Mouse (Mus musculus): ENCODE results near the gene Akap5. TPM values are rescaled to one million over a fixed set of nuclear protein-coding genes. Genes with fewer than 3 reads are reported as not detected.

The Akap5 gene
- total RNA-seq (2014; rRNA removed; ENCODE audit: low replicate concordance) (0.50 and 3.7 TPM in 2 replicates), polyA plus RNA-seq (2015; fragmentation: Nextera tagmentation; extraction: Ambion mirVana) (1.1 TPM in 2 replicates)

DNA sequence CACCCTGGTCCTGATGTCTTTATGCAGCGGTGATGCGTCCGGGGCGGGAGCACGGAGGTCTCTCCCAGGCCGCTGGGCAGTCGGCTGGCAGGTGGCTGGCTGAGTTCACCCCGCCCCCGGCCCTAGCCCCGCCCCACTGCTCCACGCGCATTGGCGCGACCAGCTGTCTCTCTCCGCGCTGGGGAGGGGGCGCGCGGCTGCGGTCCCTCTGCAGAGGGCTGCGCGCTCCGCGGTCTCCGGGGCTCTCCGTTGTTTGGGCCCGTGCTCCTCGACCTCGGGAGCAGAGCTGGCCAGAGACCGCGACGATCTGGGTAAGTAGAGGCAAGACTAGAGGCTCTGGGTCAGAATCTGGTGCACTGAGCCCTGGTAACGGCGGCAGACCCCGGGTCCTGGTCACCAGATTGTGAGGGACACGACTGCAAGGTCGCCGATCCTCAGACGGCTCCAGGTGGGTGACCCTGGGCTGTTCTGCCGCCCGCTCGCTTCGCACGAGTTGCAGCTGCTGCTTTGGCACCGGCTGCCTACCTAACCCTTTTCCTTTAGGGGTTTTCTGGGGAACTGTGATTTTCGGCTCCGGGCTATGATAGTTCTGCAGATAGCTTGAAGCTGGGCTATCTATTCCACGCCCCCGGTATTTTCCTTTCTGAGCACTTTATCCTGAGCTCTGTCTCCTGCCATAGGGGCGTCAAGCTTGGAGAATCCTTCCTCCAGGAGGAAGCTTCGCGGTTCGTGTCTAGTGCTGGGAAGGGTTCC lies at the start of gene Akap5:
Gene Akap5, plus strand, starts transcription at position 213 of the 753 bp plus-strand sequence.
- DNase-seq (ENCODE audit: low spot score) (peak; percentile 31), ATAC-seq (ENCODE audit: insufficient read depth, low read depth) (peak; percentile 91)
- H3K27me3 ChIP-seq (ENCODE audit: control insufficient read depth, insufficient read depth, low read length): no peaks in the 10 kb centered on the region
- H3K36me3 ChIP-seq (replicated peaks; ENCODE audit: control insufficient read depth, insufficient read depth, low read length): peaks cover 13% of the 10 kb centered on the region; the same call in 1 of the 2 replicates
- peak within 1 kb of the TSS; percentile 52 for H3K9ac ChIP-seq (replicated peaks; ENCODE audit: low read depth, low read length)
- H3K27ac ChIP-seq (ENCODE audit: low read depth): no peak within 1 kb of the TSS
- H3K9me3 ChIP-seq (replicated peaks; ENCODE audit: control insufficient read depth, low read length): no peaks in the 10 kb centered on the region
- peaks cover 11% of the 10 kb centered on the region; the same call in 1 of the 2 replicates for H3K4me1 ChIP-seq (ENCODE audit: control insufficient read depth, insufficient read depth)
- peak within 1 kb of the TSS; percentile 71 for H3K4me3 ChIP-seq (ENCODE audit: low read depth, low read length)
- peak within 1 kb of the TSS; percentile 97 for H3K4me2 ChIP-seq (ENCODE audit: low read depth, low read length)
- WGBS: 2% methylated on average over 52 of the region's 53 CpGs
- TF ChIP-seq EP300 (IDR thresholded peaks at IDR 0.05; ENCODE audit: low read depth) (no peak), CTCF (IDR thresholded peaks at IDR 0.05; ENCODE audit: low read depth) (no peak)

DNA sequence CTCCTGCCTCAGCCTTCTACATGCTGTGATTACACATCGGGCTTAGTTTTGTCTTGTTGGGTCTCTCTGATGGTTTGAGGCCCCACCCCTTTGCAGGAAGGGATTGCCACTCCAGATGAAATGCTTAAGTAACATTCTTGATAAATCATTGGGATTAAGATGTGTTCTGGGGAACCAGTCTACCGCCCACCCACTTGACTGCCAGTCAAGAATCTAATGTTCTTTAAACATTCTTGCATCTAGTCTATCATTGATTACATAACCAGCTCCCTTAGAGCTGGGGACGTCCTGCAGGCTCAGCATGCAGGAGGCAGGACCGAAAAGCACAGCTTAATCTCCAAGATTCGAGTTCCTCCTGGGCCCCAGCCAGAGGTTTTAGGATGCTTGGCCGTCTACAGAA lies 46.5 kb upstream of the Akap5 start:
- Histone ChIP-seq H3K27me3 (ENCODE audit: control insufficient read depth, insufficient read depth, low read length) (no peaks in the 10 kb centered on the region), H3K4me2 (ENCODE audit: low read depth, low read length) (no peak overlapping the region), H3K9me3 (replicated peaks; ENCODE audit: control insufficient read depth, low read length) (no peaks in the 10 kb centered on the region), H3K4me1 (ENCODE audit: control insufficient read depth, insufficient read depth) (no peaks in the 10 kb centered on the region), H3K36me3 (replicated peaks; ENCODE audit: control insufficient read depth, insufficient read depth, low read length) (peaks cover 42% of the 10 kb centered on the region), H3K9ac (replicated peaks; ENCODE audit: low read depth, low read length) (no peak overlapping the region), H3K4me3 (ENCODE audit: low read depth, low read length) (no peak overlapping the region), H3K27ac (ENCODE audit: low read depth) (no peak overlapping the region)
- DNase-seq (ENCODE audit: low spot score): no peak
- no peak for ATAC-seq (ENCODE audit: insufficient read depth, low read depth)
- TF ChIP-seq EP300 (IDR thresholded peaks at IDR 0.05; ENCODE audit: low read depth) (no peak), CTCF (IDR thresholded peaks at IDR 0.05; ENCODE audit: low read depth) (no peak)
- WGBS: 70% methylated on average over 6 of the region's 6 CpGs

DNA sequence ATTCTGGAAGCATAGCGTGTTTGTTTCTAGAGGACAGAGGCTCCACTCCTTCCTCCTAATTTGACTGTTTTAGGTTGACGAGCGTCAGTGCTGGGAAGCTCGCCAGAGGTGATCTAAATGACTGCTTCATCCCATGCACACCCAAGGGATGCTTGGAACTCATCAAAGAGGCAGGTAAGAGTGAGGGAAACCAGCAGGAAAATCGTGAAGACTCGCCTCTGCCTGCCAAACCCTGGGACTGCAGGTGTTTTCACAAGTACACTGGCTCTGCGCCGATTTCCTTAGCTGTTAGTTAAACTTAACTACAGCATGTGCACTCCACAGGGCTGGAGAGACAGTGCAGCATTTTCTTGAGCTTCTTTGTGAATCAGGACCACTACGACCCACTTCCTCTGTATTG lies 44.1 kb upstream of the Akap5 start:
- Histone ChIP-seq H3K9ac (replicated peaks; ENCODE audit: low read depth, low read length) (no peak overlapping the region), H3K4me1 (ENCODE audit: control insufficient read depth, insufficient read depth) (no peaks in the 10 kb centered on the region), H3K4me3 (ENCODE audit: low read depth, low read length) (no peak overlapping the region), H3K27me3 (ENCODE audit: control insufficient read depth, insufficient read depth, low read length) (no peaks in the 10 kb centered on the region), H3K9me3 (replicated peaks; ENCODE audit: control insufficient read depth, low read length) (no peaks in the 10 kb centered on the region), H3K4me2 (ENCODE audit: low read depth, low read length) (no peak overlapping the region), H3K36me3 (replicated peaks; ENCODE audit: control insufficient read depth, insufficient read depth, low read length) (peaks cover 56% of the 10 kb centered on the region), H3K27ac (ENCODE audit: low read depth) (no peak overlapping the region)
- ATAC-seq (ENCODE audit: insufficient read depth, low read depth): no peak
- TF ChIP-seq CTCF (IDR thresholded peaks at IDR 0.05; ENCODE audit: low read depth) (no peak), EP300 (IDR thresholded peaks at IDR 0.05; ENCODE audit: low read depth) (no peak)
- 71% methylated on average over 9 of the region's 9 CpGs for WGBS
- no peak for DNase-seq (ENCODE audit: low spot score)

DNA sequence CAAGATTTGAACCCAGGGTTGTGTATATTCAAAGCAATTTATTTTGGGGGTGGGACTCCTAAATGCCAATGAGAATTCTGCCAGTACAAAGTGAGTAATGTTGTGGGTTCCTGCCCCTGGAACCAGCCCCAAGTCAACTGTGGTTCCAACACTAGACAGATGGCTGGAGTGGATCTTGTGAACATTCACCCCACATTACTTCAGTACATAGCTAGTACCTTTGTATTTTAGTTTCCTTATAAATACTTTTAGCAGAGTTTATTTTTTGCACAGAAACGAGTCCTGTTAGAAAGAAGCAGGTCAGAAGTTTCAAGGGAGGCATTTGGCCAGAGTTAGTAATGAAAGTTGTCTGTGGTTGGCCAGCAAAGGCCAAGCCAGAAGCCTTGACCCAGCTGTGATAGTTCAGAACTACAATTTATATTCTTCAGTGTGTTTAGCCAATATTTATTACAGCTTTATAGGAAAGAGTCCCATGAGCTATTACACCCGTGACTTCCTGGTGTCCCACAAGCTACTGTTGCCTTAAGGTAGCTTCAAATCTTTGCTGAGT lies 43.5 kb upstream of the Akap5 start:
- Histone ChIP-seq H3K9ac (replicated peaks; ENCODE audit: low read depth, low read length) (no peak overlapping the region), H3K4me3 (ENCODE audit: low read depth, low read length) (no peak overlapping the region), H3K36me3 (replicated peaks; ENCODE audit: control insufficient read depth, insufficient read depth, low read length) (peaks cover 54% of the 10 kb centered on the region), H3K9me3 (replicated peaks; ENCODE audit: control insufficient read depth, low read length) (no peaks in the 10 kb centered on the region), H3K27me3 (ENCODE audit: control insufficient read depth, insufficient read depth, low read length) (no peaks in the 10 kb centered on the region), H3K27ac (ENCODE audit: low read depth) (no peak overlapping the region), H3K4me1 (ENCODE audit: control insufficient read depth, insufficient read depth) (no peaks in the 10 kb centered on the region), H3K4me2 (ENCODE audit: low read depth, low read length) (no peak overlapping the region)
- 79% methylated on average over 2 of the region's 2 CpGs for WGBS
- no peak for TF ChIP-seq CTCF (IDR thresholded peaks at IDR 0.05; ENCODE audit: low read depth)
- TF ChIP-seq EP300 (IDR thresholded peaks at IDR 0.05; ENCODE audit: low read depth): no peak
- DNase-seq (ENCODE audit: low spot score) (no peak), ATAC-seq (ENCODE audit: insufficient read depth, low read depth) (no peak)

DNA sequence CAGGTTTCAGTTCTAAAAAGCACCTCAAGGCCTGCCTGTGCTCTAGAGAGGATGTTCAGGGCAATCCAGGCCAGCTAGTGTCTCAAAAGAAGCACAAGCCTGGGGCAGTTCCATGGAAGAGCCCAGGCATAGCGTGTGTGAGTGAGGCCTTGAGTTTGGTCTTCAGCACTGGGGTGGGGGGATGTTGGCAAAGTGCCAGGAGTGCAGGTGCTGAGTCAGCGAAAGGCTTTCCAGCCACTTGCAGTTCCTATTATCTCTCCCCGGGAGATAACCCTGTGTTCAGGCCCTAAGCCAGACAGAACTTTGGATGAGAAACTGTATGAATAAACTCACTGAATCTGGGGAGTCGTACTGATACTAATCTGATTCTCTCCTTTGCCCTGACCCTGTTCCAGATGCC lies 42.6 kb upstream of the Akap5 start:
- WGBS: 22% methylated on average over 4 of the region's 4 CpGs
- ATAC-seq (ENCODE audit: insufficient read depth, low read depth): no peak
- no peak overlapping the region for H3K9ac ChIP-seq (replicated peaks; ENCODE audit: low read depth, low read length)
- no peaks in the 10 kb centered on the region for H3K9me3 ChIP-seq (replicated peaks; ENCODE audit: control insufficient read depth, low read length)
- no peak for TF ChIP-seq CTCF (IDR thresholded peaks at IDR 0.05; ENCODE audit: low read depth)
- no peak for TF ChIP-seq EP300 (IDR thresholded peaks at IDR 0.05; ENCODE audit: low read depth)
- no peak overlapping the region for H3K4me3 ChIP-seq (ENCODE audit: low read depth, low read length)
- H3K4me2 ChIP-seq (ENCODE audit: low read depth, low read length): no peak overlapping the region
- no peak overlapping the region for H3K27ac ChIP-seq (ENCODE audit: low read depth)
- H3K27me3 ChIP-seq (ENCODE audit: control insufficient read depth, insufficient read depth, low read length): no peaks in the 10 kb centered on the region
- peaks cover 54% of the 10 kb centered on the region for H3K36me3 ChIP-seq (replicated peaks; ENCODE audit: control insufficient read depth, insufficient read depth, low read length)
- no peaks in the 10 kb centered on the region for H3K4me1 ChIP-seq (ENCODE audit: control insufficient read depth, insufficient read depth)
- DNase-seq (ENCODE audit: low spot score): no peak
